Mouse (Mus musculus) adrenal gland, postnatal 14 days (tissue): Measurements from ENCODE around the gene Myo16. TPM values are rescaled to one million over a fixed set of nuclear protein-coding genes. Genes with fewer than 3 reads are reported as not detected.

Experiments used
- DNase-seq: peaks from one replicate; pipeline ENCODE4 v3.0.0; 2021; ENCODE audit warnings: mixed read lengths
- total RNA-seq: library from RNA; stranded (reverse); gene quantifications from 2 replicates; pipeline ENCODE4 v1.2.3, GENCODE M21; 2021

The Myo16 gene
- total RNA-seq, 1 experiment from 2014 or later: not detected

GRCm38 (mm10) chr8:10175976-10176375 lies 22.3 kb downstream of the Myo16 start:
- no peak for DNase-seq

DNA sequence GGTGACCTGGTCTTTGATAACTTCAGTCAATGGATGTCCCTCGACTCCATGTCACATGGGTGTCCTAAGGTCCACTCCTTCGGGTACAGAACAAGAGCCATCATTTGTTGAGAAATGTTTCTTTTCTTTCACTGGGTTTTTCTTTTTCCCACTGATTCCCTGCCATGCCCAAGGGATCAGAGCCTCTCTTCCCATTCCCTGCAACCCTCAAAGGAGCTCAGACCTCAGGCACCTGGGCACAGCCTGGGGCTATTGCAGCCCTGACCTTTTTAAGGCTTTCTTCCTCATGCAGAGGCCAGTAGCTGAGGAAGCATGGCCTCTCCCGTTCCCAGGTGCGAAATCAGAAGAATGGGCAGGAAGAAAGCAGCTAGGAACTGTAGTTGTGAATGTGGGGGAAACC lies 23.4 kb downstream of the Myo16 start:
- DNase-seq: no peak

DNA sequence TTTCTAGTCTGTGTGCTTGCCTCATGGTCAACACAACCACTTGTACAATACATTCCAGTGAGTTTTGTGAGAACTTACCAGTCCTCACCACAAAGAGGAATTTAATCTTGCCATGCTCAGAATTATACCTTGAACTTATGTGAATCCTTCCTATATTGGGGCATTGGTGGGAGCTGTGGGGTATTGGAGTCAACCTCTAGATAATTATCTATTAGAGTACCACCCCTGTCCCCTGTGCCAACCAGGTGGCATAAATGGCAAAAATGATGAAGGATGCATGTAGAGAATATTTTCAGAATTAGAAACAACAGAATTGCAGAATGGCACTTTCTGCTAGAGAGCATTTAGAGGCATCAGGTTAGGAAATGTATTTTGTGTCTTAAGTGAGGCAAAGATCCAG lies 25.3 kb downstream of the Myo16 start:
- DNase-seq: no peak

DNA sequence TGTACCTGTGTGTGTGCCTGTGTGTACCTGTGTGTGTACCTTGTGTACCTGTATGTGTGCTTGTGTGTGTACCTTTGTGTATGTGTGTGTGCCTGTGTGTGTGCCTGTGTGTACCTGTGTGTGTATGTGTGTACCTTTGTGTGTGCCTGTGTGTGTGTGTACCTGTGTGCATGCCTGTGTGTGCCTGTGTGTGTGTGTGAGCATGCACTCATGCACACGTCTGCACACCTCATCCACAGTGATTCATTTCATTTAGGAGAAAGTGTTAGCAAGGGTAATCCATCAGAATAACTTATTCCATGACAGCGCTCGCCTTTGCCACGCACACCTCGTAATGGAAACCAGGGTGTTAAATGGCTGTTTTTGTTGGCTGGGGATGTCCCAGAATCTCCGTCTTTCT lies 36.9 kb downstream of the Myo16 start:
- no peak for DNase-seq

DNA sequence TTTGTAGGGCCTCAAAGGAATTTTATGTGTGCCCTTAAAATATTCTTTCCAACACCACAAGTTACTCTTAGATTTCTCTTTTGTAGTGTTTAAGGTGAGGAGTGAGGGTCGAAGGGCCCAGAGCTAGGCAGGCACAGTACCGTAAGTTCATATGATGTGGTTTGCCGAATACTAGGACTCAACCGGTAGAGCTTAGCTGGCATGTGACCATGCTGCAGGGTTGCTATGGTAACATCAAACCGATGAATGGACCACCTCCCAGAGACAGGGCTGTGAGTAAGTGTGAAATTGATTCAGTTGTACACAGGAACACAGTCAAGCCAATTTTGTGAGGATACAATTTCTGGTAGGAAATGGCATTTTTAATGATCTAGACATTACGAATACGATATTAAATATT lies 44.5 kb downstream of the Myo16 start:
- DNase-seq: no peak

DNA sequence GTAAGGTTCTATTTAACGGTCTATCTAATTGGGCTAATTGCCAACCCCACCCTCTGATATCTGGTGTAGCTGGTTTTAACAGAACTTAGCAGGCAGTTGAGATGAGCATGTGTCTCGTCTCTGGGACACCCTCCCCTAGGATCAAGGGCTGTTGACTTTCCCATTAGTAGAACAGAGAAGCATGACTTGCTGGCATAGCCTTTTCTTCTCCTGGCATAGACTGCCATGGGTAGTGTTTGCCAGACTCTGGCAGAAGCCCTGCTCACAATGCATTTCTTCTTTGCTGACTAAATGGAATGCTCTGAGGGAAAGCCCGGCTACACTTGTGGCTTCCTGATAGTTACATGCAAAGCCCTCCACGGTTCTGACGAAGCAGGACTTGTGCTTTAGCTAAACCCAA lies 45.6 kb downstream of the Myo16 start:
- DNase-seq: no peak

GRCm38 (mm10) chr8:10200042-10200441 lies 46.3 kb downstream of the Myo16 start:
- DNase-seq: no peak

DNA sequence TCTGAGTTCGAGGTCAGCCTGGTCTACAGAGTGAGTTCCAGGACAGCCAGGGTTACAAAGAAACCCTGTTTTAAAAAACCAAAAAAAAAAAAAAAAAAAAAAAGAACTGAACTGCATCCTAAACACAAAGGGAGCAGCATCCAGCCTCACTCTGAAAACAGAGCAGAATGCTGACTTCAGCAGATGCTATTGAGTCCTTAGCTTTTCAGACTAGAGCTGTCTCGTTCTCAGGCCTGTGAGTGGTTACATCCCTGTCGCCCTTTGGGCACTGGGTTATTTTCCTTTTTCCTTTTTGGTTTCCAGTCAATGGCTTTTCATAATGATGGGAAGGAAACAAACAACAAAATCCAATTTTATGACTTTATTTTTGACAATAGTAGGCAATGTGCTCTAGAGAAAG lies 61.3 kb downstream of the Myo16 start:
- no peak for DNase-seq

- DNase-seq: no peak
Observed at GRCm38 (mm10) chr8:10219761-10220276, 66.1 kb downstream of the Myo16 start.

GRCm38 (mm10) chr8:10222770-10223169 lies 69.1 kb downstream of the Myo16 start:
- no peak for DNase-seq

GRCm38 (mm10) chr8:10223528-10224194 lies 70.0 kb downstream of the Myo16 start:
- DNase-seq: no peak

DNA sequence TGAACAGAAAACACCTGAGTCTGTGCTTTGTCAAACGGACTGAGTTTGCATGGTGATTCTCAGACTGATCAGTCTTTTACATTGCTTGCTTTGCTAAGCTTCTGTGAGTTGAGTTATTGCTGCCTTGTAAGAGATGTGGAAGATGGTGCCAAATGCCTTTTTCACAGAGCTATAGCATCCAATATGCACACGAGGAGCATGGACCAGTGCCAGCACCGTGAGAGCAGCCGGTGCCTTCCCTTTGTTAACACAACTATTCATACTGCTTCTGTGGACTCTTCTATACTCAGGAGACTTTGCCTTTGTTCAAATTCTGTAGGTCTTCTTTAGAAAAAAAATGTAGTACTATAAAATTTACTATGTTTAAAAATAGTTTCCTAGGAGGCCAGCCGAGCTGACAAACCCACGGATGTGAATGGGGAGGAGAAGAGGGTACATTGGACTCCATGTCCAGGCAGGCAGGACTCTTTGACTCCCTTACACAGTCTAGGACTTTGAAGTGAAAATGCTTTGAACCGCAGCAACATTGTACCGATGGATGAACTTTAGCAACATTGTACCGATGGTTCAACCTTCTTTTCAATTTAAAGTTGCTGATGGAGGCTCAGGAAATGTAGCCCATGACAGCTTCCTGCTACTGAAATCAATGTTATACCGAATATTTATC lies 70.7 kb downstream of the Myo16 start:
- DNase-seq: no peak

- DNase-seq: no peak
Observed at GRCm38 (mm10) chr8:10225018-10225417, 71.3 kb downstream of the Myo16 start.

DNA sequence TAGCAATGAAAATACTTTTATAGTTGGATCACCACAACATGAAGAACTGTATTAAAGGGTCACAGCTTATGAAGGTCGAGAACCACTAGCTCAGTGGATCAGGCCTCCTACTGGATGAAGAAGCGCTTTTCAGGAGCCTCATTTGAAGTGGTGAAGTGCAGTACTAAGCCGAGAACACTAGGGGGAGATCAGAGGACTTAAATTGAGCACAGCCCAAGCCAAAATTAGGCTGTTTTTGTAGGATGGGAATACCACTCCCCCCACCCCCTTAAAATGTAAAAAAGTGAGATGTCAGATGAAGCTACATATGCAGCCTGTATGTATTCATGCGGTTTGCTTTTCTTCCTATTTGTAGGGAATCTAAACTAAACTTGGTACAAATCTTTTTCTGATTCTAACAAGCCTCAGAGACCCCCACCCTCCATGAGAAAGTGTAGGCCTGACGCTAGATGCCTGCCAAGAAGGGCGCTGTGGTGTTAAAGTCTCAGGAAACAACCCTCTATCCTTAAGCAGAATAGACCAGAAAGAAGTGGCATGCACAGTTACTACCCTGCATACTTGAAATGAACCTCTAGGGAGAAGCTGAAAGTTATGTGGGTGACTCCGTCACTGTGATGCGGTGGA lies 77.1 kb downstream of the Myo16 start:
- DNase-seq: peak; percentile 47

DNA sequence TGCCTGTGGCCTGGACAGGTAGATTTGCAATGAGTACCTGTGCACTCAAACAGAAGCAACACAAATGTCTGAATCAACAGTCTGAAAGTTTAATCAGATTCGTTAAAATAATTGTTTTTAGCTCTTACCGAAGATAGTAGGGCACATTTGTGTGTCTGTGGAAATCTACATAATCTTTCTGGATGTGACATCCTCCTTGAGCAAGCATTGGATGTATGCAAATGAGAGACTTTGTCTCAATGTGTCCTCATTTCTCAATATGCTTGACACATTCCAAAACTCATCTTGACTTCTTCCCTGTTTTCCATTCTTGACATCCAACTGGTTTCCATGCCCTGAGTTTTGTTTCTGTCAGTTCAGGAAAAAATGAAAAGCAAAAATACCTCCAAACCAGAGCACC lies 80.8 kb downstream of the Myo16 start:
- no peak for DNase-seq

- DNase-seq: no peak
Observed at GRCm38 (mm10) chr8:10243344-10243743, 89.6 kb downstream of the Myo16 start.

DNA sequence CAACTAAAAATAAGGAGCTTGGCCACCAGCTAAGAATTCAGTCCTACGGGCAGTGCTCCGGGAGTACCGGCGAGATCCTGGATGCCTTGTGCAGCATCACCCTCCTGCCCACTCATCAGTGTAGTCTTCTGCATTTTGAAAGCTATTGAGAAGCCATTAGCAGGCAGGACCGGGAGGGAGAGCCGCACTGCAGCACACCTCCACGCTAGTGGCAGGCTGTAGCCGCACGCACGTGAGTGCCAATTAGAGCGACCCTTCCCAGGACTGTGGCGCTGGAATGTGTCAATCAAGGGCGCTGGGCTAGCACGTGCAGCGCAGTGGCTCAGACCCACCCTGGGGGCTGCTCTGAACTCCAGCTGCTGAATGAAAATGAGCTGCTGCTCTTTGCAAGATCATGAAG lies 95.4 kb downstream of the Myo16 start:
- no peak for DNase-seq

DNA sequence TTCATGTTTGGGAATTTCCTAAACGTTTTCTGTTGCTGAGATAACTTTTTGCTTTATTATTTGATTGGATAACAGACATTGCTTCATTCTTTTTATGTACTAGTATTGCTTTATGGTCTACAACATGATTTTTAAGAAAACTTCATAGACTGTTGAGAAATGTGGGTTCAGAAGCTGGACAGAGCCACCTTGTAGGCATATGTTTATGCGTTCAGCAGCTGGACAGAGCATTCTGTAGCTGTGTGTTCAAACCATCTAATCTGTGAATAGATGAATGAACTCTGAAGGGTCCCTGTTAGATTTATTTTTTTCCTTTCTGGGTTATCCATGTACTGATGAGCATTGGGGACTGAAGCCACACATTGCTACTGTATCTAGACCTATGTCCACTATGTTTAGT lies 102.0 kb downstream of the Myo16 start:
- DNase-seq: no peak

GRCm38 (mm10) chr8:10256563-10256962 lies 102.9 kb downstream of the Myo16 start:
- no peak for DNase-seq

GRCm38 (mm10) chr8:10270094-10270493 lies 116.4 kb downstream of the Myo16 start:
- DNase-seq: no peak

GRCm38 (mm10) chr8:10292600-10292999 lies 138.9 kb downstream of the Myo16 start:
- DNase-seq: no peak

- DNase-seq: no peak
Observed at GRCm38 (mm10) chr8:10300797-10301196, 147.1 kb downstream of the Myo16 start.

DNA sequence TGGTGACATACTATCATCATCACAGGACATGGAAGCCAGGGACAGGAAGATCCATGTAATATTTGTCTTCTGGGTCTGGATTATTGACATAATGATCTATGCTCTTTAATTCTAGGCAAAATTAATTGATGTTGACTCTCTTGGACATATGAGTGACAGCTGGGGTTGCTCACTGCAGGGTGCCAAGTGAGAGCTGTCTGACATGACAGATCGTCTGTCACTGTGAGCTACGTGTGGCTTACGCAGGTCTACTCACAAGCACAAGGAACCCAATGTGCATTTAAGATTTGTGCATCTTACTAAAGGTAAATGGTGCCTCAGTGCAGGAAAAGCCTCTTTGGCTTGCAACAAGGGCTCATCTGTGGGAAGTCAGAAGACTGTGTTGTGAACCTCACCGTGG lies 149.3 kb downstream of the Myo16 start:
- no peak for DNase-seq

- DNase-seq: no peak
Observed at GRCm38 (mm10) chr8:10303992-10304391, 150.3 kb downstream of the Myo16 start.
